Mouse (Mus musculus): ENCODE results near the gene Iqcd.

Iqcd gene

DNA sequence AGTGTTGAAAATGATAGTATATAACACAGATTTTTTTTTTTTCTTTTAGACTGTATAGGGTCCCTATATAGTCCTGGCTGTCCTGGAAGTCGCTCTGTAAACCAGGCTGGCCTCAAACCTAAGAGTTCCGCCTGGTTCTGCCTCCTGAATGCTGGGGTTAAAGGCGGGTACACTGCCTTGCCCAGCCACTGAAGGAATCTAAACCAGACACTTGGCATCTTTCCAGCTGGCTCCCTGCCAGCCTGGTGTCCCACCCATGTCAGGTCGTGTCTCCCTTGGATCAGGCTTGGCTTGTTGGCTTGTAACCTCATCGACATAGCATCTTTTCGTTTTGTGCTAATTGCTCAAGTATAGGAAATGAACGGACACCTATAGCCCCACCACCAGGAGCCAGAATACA is 39.8 kb downstream of the Iqcd start:
- DNase-seq (ENCODE audit: low read depth, low spot score): peak; percentile 35

DNA sequence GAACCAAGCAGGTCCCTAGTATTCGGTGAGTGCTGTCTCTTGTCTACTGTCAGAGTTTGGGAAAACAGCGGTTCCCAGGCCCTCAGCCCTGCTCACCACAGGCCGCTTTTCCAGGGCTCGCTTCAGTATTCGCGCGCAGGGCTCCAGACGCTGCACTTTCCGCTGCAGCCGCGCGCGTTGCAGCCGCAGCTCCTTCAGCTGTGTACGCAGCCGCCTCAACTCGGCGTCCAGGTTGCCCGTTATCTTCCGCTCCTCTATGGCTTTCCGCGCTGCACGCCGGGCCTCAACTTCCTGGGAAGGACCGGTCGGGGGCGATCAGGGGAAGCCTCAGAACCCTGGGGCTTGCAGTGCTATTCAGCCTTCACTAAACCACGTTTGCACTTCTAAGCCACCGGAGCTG is 42.3 kb downstream of the Iqcd start:
- no peak for DNase-seq (ENCODE audit: low read depth, low spot score)

DNA sequence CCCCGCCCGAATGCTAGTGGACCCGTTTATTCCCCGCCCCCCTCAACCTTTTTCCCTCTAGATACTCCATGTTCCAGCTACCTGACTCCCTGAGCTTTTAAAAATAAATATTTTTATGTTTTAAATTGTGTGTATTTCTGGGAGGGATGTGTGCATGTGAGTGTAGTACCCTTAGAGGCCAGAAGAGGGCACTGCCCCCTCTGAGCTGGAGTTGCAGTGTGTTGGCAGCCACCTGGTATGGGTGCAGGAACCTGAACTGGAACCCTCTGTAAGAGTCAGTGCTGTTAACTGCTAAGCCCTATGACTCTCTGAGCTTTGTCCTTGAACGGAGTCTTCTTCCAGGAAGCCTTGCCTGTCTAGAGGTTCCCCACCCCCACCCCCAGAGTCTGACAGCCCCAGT is 43.1 kb downstream of the Iqcd start:
- DNase-seq (ENCODE audit: low read depth, low spot score): no peak

DNA sequence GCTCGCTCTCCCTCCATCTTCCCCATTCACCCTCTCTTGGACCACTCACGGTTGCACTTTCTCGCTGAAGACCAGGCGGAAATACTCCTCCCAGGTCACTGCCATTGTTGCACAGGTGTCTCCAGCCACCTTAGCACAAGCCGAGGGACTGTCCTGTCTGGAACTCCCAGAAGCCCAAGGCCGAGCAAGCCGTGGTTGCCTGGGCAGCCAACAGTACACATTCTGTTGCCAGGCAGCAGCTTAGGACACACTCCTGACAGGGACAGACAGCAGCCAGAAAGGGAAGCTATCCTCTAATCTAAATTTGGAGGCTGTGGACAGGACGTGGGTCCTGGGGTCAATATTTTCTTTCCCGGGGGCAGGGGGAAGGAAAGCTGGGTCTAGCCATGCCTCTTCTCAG is 45.3 kb downstream of the Iqcd start, which contains the start of gene Cfap73:
Cfap73 (minus strand) TSS at position 105 of the 400 bp plus-strand sequence.
- DNase-seq (ENCODE audit: low read depth, low spot score): no peak

DNA sequence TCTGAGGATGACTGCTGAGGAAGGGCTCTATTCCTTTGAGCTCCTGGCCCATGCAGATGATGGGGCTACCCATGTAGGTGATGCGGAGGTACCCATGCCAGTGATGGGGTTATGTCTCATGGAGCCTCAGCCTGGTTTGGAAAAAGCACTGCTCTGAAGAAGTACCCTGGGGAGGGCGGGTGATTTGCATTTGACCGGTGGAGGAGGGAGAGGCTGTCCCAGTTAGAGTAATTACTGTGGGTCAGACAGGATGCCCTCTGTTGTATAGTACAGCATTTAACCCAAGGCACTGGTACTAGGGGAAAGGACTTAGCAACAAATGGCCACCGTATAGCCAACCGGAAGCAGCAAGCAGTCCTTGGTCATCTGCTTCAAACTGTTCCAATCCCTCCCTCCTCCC is 46.0 kb downstream of the Iqcd start:
- no peak for DNase-seq (ENCODE audit: low read depth, low spot score)

DNA sequence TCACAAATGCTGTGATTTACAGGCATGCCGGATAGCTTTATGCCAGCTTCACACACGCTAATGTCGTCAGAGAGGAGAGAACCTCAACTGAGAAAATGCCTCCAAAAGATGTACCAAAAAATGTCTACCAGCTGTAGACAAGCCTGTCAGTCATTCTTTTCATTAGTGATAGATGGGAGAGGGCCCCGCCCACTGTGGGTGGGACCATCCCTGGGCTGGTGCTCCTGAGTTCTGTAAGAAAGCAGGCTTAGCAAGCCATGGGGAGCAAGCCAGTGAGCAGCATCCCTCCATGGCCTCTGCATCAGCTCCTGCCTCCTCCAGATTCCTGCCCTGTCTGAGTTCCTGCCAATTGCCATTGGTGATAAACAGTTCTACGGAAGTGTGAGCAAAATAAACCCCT is 46.8 kb downstream of the Iqcd start:
- DNase-seq (ENCODE audit: low read depth, low spot score): no peak

DNA sequence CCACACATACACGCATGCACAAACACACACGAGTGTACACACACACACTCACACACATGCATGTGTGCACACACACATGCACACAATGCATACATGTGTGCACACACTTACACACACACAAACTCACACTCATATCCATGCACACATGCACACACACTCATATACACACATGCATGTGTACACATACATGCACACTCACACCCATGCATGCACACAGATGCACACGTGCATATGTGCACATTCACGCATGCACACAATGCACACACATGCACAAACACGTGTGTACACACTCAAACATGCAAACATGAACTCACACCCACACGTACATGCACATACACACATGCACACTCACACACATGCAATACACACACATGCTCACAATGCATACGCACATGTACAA is 51.3 kb downstream of the Iqcd start:
- DNase-seq (ENCODE audit: low read depth, low spot score): no peak

DNA sequence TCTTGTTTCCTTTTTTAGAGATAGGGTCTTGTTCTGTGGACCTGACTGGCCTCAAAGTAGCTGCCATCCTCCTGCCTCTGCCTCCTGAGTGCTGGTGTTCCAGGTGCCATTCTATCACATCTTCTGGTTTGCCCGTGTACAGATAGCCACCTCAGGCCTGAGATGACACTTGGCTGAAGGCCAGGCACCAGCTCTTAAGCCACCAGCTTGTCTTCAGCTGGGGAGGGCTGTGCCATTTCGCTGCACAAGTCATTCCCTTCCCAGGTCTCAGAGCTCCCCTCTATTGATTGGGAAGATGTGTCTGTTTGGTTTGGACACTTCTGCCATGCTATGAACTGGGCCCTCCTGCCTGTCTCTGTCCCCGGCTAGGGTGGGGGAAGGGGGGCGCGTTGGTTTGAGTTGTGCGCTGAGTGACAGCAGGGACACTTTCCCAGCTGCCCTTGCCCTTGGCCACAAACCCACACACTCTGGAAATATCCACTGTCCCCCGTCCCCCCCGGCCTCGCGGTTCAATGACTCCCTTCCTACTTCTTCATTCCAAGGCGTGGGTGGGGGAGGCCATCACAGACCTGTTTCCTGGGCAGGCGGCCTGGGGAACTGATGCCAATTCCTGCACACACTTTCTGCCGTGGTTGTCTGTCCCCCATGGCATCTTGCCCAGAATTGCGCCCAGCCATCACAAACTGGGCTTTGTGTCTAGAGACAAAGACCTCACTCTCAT is 54.7 kb downstream of the Iqcd start:
- DNase-seq (ENCODE audit: low read depth, low spot score): no peak

DNA sequence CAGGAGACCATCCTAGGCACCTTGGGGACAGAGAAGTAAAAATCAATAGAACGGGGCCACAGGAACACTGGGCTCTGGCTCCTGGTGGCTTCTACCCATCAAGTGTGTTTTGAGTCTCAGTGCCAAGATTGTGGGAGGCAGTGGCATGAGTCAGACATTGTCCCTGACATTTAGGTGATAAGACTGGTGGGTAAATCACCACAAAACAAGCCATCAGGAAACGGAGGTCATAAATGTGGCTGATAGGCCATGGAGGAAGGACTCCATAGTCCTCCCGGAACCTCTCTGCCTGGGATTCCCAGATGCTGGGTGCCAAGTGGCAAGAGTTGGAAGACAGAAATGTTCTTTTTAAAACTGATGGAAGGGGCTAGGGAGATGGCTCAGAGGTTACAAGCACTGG is 55.4 kb downstream of the Iqcd start:
- peak; percentile 40 for DNase-seq (ENCODE audit: low read depth, low spot score)

DNA sequence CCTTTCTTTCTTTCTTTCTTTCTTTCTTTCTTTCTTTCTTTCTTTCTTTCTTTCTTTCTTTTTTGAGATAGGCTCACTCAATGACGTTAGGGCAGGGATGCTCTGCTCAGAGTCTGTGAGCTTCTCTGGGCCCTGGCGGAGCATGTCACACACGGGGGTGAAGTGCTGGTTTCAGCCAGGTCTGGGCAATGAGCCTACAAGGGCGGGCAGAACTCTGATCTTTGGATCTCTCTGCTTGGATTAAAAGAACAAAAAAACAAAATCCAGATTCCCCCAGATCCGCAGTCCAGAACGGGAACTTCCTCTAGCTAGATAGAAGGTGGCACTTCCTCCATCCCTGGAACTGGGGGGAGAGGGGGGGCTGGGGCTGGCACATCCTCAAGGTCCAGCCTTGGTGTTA is 57.0 kb downstream of the Iqcd start:
- no peak for DNase-seq (ENCODE audit: low read depth, low spot score)

DNA sequence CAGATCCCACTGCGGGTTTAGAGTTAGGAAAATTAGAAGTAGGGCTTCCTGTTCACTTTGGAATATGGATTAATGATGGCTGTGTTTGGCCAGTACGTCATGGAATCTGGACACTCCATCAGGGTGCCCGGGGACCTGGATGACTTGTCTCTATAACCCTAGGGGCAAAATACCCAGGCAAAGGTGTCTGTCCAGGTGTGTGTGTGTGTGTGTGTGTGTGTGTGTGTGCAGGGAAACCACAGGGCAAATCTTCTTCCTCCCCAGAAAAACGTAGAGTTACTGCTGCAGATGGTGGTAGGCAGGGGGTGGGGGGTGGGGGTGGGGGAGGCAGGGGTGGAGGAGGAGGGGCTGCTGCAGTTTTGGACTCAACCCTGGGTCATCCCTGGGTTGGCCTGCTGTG is 58.5 kb downstream of the Iqcd start:
- DNase-seq (ENCODE audit: low read depth, low spot score): no peak

DNA sequence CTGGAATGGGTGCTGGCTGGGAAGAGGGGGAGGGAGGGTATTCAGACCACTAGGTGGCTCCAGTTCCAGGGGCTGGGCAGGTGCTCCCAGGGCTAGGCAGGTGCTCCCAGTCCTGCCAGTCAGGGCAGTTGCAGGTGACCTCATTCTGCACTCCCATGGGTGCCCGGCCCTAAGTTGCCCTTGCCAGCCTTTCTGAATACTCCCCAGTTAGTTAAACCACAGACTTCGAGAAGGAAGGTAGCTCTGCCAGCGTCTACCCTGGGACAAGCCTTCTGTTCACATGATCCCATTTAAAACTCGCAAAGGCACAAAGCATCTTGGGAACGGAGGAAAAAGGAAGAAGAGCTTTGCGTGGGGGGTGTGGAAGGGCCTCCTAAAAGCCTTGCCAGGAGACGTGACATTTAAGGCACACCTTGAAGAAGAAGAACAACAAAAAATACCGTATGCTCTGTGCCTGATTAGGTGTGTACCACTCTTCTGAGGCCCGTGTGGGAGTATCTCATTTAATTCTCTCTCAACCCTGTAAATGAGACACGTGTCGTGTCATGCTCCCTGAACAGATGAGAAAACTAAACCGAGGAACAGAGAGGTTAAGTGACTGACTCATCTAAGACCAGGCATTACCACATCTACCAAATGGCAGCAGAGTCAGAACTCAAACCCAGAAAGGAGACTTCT is 59.1 kb downstream of the Iqcd start:
- DNase-seq (ENCODE audit: low read depth, low spot score): no peak

DNA sequence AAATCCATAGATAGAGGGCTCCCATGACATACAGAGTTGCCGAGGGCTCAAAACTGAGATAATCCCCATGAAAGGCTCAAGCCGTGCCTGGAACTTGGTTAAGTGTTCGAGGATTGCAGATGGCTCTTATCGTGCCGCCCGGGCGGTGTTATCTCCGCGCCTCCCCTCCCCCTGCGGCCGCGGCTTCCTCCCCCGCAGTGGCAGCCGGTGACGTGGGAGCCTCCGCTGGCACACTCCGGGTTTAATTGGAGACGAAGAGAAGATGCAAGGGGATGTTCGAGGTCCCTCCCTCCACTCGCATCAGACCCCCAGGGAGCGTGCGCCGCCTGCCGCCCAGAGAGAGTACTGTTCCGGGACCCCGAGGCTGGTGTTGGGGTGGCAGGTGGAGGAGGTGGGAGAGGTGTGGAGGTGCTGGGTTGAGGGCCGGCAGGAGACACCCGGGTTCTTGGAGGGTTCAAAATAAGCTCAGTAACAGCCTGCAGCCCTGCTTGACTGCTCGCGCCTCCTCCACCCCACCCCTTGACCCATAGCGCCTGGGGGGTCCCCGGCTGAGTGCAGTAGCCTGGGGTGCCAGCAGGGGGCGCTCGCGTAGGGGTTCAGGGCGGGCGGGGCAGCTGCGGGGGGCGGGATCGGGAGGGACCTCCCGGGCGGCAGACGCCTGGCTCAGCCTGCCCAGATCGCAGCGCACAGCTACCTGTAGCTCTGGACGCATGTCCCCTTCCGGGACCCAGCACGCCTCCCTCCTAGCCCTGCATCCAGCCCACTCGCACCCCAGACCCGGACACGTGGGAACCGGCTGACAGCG is 60.0 kb downstream of the Iqcd start, which contains the start of gene Rasal1:
Rasal1 (plus strand) TSS at position 244 of the 805 bp plus-strand sequence.
- DNase-seq (ENCODE audit: low read depth, low spot score): no peak

DNA sequence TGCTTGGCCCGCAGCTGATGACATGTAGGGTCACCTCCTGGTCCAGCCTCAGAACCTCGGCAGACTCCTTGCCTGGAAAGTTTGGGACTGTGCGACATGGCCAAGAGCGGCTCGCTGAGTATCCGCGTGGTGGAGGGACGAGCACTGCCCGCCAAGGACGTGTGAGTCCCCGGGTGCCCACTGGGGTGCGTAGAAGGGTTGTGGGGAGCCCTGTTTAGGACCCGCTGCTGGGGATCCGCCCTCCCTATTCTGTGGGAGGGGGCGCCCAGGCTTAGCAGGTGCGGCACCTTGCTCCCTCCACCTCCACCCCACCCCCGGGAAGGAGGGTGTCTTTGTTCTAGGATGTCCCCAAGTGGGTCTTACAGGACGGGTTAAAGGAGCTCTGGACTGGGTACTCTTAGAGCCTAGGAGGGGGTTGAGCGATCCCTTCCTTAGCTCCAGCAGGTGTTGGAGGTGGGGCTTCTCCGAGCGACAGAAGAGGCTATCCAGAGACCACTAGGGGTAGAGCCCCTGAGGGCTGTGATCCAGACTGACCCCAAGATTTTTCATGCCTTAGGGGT is 60.6 kb downstream of the Iqcd start:
- no peak for DNase-seq (ENCODE audit: low read depth, low spot score)

DNA sequence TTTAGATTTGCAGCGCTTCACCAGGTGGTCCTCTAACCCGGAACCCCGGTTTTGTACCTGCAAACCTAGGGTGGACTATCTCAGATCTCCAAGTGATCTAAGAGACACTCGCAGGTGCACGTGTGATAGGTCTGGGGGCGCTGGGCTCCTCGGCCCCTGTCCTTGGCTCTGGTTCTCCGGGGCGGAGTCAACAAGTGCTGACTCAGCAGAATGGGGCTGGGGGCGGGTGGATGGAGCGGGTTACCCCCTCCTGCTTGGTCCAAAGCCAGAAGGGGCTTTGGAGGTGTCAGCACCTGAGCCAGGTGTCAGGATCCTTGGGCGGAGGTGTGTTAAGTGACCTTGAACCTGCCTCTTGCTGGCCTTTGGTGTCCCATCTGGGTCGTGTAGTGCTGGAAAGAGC is 61.1 kb downstream of the Iqcd start:
- DNase-seq (ENCODE audit: low read depth, low spot score): no peak

DNA sequence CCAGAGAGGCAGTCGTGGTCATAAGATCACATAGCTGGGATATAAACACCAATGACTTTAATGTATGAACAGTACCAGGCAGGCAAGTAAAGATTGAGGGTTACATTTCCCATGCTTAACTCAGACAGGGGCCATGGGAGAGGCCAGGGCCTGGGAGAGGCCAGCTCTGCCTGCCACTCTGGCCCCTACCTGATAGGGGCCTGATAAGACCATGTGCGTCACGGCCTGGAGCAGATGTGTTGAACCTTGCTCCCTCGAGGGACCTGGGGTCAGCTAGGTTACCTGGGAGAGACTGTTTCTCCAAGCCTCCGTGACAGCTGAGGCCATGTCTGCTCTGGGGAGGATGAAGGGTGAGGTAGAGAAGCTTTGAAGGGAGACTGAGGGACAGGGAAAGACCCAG is 62.4 kb downstream of the Iqcd start:
- DNase-seq (ENCODE audit: low read depth, low spot score): no peak

DNA sequence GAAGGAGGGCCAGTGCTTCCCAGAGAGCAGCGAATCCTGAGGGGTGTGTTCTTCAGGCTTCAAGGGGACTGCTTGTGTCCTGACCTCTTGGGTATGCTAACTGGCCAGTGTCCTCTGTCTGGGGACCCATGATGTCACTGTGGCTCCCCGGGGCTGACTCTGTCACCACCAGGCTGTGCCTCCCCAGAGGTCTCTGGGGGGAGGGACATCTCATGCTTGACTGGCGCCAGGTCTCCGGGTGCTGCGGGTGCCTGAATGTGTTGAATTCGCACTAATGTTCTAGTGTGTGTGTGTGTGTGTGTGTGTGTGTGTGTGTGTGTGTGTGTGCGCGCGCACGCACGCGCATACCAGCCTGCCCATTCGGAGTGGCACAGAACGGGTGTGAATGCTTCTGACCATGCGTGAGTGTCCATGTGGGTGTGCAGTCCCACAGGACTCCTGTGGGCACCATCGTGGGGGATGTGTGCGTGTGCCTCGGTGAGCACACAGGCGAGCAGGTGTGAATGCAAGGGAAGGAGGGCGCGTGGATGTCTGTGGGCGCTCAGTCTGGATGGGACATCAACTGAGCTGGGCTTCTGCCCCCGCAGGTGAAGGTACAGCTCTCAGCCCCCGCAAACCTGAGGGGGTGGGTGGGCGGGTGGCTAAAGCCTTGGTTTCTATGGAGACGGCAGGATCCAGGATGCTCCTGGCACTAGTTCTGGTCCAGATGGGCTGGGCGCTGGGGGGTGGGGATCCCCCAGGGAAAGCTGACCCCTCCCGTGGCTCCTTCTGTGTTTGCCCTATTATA is 64.3 kb downstream of the Iqcd start:
- DNase-seq (ENCODE audit: low read depth, low spot score): no peak

DNA sequence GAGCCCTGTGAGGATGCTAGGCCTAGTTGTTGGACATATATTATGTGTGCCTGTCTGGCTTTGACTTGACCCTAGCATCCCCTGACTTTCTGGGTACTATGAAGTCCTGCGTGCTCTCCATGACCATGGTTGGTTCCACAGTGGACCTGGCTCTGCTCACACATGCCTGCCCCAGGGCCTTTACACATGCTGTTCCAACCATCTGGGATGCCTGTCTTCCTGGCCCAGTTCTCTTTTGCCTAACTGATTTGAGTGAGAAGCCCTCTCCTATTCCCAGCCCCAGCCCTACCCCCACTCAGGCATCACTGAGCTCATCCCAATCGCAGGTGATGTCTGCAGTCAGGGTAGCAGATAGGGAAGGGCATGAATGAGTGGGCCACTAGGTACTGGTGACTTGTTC is 65.1 kb downstream of the Iqcd start:
- DNase-seq (ENCODE audit: low read depth, low spot score): no peak

DNA sequence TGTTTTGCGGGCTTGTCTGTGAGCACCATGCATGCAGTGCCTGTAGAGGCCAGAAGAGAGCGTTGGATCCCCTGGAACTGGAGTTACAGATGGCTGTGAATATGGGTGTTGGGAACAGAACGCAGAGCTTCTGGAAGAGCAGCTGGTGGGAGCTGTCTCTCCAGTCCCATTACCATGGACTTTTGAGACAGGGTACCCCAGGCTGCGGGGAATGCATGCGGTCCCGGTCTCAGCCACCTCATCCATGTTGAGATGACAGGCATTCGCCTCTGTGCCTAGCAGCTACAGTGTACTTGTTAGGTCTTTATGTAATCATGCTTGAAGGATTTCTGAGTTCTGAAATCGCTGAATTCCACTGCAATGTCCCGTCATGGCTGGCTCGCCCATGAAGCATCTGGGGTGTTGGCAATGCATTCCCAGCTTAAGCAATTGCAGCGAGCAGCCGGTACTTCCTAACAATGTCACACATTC is 67.5 kb downstream of the Iqcd start:
- peak; percentile 31 for DNase-seq (ENCODE audit: low read depth, low spot score)
